Mouse (Mus musculus): Measurements from ENCODE around the gene Ankrd13d. TPM values are rescaled to one million over a fixed set of nuclear protein-coding genes. Genes with fewer than 3 reads are reported as not detected.

The Ankrd13d gene
- total RNA-seq, 2 experiments from 2014 or later: 63.4 to 70.7 TPM

DNA sequence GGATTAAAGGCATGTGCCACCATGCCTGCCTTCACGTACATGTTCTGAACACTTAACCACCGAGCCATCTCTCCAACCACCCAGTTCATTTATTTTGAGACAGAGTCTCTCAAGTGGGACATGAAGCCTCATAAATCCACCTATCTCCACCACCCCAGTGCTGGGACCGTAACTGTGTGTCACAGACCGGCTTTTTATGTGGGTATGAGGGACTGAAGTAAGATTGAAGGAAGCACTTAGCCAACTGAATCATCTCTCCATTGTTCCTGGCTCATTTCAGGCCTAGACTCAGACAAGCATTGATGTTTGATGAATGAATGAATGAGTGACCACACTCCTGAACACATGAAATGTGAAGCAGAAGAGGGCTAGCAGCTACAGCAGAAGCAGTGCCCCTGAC is 26.4 kb upstream of the Ankrd13d start:
- H3K27ac ChIP-seq: no peak overlapping the region
- no peak for DNase-seq (ENCODE audit: low spot score in 2 of 2)
- TF ChIP-seq CTCF (conservative IDR thresholded peaks at IDR 0.05): no peak
- H3K4me3 ChIP-seq: no peak overlapping the region

DNA sequence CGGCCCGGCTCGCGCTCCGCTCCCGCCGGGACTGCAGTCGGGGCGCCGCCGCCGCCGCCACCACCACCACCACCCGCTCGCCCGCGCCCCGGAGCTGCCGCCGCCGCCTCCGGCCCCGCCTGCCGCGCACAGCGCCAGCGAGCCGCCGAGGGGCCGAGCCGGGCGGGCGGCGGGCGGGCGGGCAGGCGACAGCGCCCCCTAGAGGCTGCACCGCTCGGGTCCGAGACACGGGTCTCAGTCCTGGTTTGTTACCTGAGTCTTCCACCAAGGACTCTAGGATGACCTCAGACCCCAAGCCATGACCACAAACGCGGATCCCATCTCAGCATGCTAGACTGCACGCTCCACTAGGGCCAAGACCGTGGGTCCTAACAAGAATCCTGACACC is 23.2 kb upstream of the Ankrd13d start, which contains the start of gene Grk2:
Gene Grk2, minus strand, starts transcription at position 33 of the 388 bp plus-strand sequence.
- H3K27ac ChIP-seq: peak within 1 kb of the TSS; percentile 97
- peak; percentile 61 to 84 for DNase-seq (ENCODE audit: low spot score in 2 of 2)
- H3K4me3 ChIP-seq: peak within 1 kb of the TSS; percentile 71
- TF ChIP-seq CTCF (conservative IDR thresholded peaks at IDR 0.05): peak; percentile 76

- no peak for DNase-seq (ENCODE audit: low spot score in 2 of 2)
- H3K4me3 ChIP-seq: peak overlapping the region; percentile 71
- H3K27ac ChIP-seq: peak overlapping the region; percentile 97
- no peak for TF ChIP-seq CTCF (conservative IDR thresholded peaks at IDR 0.05)
Observed at GRCm38 (mm10) chr19:4305491-4306189, 22.7 kb upstream of the Ankrd13d start.

DNA sequence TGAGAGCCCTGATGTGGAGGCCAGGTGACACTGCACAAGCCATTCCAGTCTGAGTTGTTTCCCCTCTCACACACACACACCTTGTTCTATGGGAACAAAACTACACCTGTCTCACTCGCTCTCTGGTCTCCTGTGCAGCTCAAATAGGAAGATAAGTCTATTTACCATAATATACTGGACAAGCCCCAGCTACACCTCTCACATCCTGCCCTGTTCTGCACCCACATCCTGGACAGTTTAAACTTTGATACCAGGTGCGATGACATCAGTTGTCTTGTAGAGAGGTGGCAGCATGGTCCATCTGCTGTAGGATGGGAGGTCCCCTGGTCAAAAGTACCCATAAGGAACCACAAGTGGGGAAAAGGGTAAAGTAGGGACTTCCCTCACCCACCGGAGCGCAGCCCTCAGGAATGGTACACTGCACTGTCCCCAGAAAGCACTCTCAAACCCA is 22.0 kb upstream of the Ankrd13d start:
- peak overlapping the region; percentile 97 for H3K27ac ChIP-seq
- TF ChIP-seq CTCF (conservative IDR thresholded peaks at IDR 0.05): no peak
- DNase-seq (ENCODE audit: low spot score in 2 of 2): no peak
- H3K4me3 ChIP-seq: peak overlapping the region; percentile 71

DNA sequence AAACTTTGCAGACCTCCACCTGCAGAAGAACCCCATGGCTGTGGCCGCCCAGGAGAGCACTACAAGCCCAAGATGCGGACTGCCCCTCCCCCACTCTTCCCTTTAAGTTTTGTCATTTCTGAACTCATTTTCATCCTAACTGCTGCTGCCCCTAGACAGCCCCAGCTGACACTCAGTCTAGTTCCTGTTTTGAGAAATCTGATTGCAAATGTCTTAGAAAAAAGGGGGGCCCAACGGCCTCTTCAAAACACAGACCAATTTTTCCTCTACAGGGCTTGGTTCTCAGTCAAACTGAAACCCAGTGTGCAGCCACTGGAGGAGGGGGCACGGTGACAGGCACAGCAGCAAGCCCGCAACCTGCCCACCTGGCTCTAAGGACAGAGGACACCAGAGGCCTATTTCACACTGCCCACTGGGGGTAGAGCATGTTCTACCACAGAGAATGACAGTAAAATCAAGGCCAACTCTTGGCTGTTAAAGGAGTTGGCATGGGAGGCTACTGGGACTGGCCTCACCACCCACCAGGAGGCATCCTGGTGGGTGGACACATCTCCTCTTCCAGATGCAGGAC is 21.4 kb upstream of the Ankrd13d start:
- peak overlapping the region; percentile 97 for H3K27ac ChIP-seq
- TF ChIP-seq CTCF (conservative IDR thresholded peaks at IDR 0.05): 0 out of 2 replicates have a peak, but pooled peaks have one; percentile 5
- H3K4me3 ChIP-seq: peak overlapping the region; percentile 71
- no peak for DNase-seq (ENCODE audit: low spot score in 2 of 2)

DNA sequence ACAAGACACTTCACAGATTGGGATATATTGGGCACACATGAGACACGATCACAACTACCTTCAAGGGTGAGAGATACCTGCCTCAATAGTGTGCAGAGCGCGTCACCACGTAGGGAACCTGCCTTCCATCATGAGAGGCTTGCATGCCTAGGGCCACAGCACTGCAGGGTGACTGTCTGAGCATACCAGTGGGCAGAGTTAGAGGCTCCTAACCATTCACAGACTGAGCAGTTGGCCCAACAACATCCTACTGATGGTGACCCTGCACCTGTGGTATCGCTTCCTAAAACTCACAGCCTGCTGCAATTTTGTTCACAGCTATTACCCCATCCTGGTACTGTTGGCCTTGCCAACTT is 20.7 kb upstream of the Ankrd13d start:
- peak overlapping the region; percentile 97 for H3K27ac ChIP-seq
- H3K4me3 ChIP-seq: peak overlapping the region; percentile 71
- DNase-seq (ENCODE audit: low spot score in 2 of 2): no peak
- TF ChIP-seq CTCF (conservative IDR thresholded peaks at IDR 0.05): no peak

GRCm38 (mm10) chr19:4302936-4303639 is 20.2 kb upstream of the Ankrd13d start:
- no peak for TF ChIP-seq CTCF (conservative IDR thresholded peaks at IDR 0.05)
- peak overlapping the region; percentile 71 for H3K4me3 ChIP-seq
- DNase-seq (ENCODE audit: low spot score in 2 of 2): peak; percentile 52 to 70

DNA sequence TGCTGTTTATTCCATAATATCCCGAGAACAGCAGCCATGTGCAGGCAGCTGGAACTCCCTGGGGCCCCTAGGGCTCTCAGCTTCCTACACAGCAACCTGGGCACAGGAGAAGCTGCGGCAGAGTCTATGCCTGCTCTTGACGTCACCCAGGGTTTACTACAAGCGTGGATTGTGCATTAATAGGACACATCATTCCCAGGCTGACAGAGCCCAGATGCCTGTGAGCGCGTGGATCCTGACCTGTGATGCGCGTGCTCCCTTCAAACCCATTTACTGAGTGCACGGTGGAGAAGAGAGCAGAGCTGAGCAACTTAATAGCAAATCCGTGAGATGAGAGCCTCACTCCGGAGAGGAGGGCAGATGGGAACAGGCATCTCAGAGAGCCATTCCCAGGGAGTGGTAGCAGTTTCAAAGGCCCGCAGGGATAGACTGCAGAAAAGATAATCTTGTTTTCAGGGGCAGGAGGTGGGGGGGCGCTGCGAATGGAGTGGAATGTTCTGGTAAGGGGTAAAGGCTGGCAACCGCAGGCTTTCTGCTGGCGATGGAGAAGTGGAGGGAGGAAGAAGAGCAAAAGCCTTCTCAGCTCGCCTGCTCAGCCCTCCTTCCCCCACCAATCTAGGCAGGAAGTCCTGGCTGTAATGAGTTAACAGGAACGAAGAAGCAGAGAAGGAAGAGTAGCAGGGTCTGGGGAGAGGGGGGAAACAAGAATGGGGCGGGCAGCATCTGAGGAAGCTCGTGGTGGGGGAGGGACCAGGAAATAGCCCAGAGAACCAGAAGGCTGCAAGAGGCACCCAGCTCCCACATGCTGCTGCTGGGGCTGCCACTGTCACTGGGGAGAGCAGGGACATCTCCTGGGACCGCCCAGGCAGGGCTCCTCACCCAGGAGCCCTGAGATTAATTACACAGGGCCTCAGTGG is 19.1 kb upstream of the Ankrd13d start:
- DNase-seq (ENCODE audit: low spot score in 2 of 2): no peak
- Histone ChIP-seq H3K27ac (peak overlapping the region; percentile 97), H3K4me3 (peak overlapping the region; percentile 71)
- no peak for TF ChIP-seq CTCF (conservative IDR thresholded peaks at IDR 0.05)

More at GRCm38 (mm10) chr19:4302936-4303639, 20.2 kb upstream of the Ankrd13d start:
- peak overlapping the region; percentile 97 for H3K27ac ChIP-seq

DNA sequence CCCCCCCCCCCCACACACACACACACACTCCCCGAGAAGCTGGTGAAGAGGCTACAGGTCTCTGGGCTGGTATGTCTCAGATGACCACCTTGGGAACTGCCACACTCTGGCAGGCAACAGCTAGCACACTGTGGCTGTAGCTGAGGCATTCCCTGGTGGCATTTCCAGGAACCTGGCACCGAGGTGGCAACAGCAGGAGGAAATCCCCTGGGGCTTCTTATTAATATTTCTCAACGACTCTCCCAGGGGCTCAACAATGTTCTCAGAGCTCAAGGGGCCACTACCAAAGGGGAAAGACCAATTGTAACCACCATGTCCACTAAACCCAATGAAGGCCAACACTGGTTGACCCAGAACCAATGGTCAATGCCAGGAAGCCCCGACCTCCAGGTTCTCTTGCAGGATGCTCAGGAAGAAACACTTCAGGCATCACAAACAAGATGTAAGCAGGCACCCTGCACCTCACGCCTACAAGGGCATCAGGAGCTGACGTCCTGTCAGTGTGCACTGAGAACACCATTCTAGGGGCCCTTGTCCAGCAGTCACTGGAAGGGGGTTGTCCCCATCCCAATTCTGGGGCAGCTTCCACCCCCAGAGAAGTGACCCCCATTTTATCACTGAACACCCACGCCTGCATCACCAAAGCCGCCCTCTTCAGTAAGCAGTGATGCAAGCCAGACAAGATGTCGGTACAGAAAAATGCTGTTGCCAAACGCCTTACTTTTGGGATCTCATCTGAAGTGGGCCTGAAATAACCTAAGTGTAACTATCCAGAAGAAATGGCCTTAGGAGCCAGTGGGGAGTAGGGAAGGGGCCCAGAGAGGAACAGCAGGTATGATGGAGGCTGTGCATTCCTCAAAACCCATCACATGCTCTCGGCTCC is 18.2 kb upstream of the Ankrd13d start:
- DNase-seq (ENCODE audit: low spot score in 2 of 2): no peak
- peak overlapping the region; percentile 71 for H3K4me3 ChIP-seq
- H3K27ac ChIP-seq: peak overlapping the region; percentile 97
- no peak for TF ChIP-seq CTCF (conservative IDR thresholded peaks at IDR 0.05)

- Histone ChIP-seq H3K4me3 (no peak overlapping the region), H3K27ac (peak overlapping the region; percentile 97; the same call in 1 of the 2 replicates)
- peak in 1 of 2 experiments; percentile 41 for DNase-seq (ENCODE audit: low spot score in 2 of 2)
- no peak for TF ChIP-seq CTCF (conservative IDR thresholded peaks at IDR 0.05)
Observed at GRCm38 (mm10) chr19:4300271-4300704, 17.4 kb upstream of the Ankrd13d start.

DNA sequence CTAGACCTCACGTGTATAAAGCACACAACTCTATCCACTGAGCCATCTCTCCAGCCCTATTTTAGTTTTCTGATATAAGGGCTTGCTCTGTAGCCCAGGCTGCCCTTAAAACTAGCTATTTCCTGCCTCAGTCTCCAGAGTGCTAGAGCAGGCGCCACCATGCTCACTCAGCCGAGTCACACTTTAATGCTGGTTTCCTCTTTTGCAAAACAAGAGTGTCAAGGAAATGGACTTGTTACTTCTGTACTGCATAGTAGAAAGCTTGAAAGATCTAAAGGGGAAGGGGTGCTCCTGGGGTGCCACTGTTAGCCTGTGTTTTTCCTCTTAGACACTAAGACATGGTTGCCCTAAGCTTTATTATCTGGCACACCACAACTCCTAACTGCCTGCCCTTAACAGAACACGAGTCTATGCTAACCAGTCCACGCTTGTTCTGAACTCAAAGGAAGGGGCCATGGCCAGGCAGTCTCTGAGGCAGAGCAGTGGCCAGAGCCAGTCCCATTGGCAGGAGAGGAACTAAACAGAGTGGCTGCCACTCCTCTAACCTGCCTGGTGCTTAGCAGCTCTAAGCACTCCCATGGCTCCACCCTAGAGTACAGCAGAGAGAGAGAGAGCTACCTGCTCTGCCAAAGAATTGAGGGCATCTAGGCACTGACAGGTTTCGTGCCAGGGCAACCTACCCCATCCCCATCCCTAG is 16.8 kb upstream of the Ankrd13d start:
- DNase-seq (ENCODE audit: low spot score in 2 of 2): no peak
- no peak overlapping the region for H3K4me3 ChIP-seq
- no peak for TF ChIP-seq CTCF (conservative IDR thresholded peaks at IDR 0.05)
- H3K27ac ChIP-seq: peak overlapping the region; percentile 97; the same call in 1 of the 2 replicates

All from layer of hippocampus, adult 2 months (tissue).